Mouse (Mus musculus) monocyte, adult 2 months (primary cell): ENCODE measurements around the gene Hdac6.
"Not testable (repeated sequence)": the region's sequence is repeated elsewhere in the genome, so short reads cannot be mapped to it uniquely, and the experiment has no call there.

Source experiments
- DNase-seq, 2 experiments: peaks; one replicate each; pipeline ENCODE4 v3.0.0; 2022; ENCODE audit warnings: low spot score in 2 of 2, low read depth in 1 of 2

Gene Hdac6

GRCm38 (mm10) chrX:7922032-7922431 lies 25.7 kb downstream of the Hdac6 start:
- no peak for DNase-seq

DNA sequence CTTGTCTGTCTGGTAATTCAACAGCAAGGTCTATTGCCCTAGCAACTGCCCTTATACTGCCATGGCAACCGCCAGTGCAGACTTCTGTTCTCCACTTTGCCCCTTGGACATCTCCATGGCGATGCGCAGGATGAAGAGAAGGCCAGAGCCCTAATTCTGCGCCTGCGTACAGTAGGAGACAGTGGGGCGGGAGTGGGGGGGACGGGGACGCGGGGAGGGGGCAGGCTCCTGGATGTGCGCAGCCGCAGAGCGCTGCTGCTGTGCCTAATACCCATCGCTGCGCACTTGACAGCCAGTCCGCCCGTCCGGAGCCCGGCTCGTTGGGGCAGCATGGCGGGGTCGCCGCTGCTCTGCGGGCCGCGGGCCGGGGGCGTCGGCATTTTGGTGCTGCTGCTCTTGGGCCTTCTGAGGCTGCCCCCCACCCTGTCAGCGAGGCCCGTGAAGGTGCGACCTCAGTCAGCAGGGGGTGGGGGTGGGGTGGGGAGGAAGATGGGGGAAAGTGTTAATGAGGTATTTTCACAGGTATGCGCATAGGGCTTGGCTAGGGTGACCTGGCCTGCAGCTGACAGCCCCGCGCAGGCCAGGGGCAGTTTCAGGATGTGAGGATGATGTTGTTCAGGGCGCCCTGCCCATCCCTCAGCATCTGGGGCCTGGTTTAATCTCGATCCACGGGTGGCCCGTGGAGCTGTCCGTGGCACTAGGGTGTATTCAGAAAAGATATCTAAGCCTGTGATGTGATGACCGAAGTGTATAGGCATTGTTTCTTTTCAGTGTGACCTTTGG lies 27.9 kb downstream of the Hdac6 start, which contains the start of gene Pcsk1n:
Gene Pcsk1n, plus strand, starts transcription at position 222 of the 783 bp plus-strand sequence.
- no peak for DNase-seq

DNA sequence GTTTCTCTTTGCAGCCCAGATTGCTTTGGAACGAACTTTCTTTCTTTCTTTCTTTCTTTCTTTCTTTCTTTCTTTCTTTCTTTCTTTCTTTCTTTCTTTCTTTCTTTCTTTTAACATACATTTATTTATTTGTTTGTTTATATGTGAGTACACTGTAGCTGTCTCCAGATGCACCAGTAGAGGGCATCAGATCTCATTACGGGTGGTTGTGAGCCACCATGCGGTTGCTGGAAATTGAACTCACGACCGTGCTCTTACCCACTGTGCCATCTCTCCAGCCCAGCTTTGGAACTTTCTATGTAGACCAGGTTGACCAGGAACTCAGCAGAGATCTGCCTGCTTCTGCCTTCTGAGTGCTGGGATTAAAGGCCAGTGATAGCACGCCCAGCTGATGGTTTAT lies 29.7 kb downstream of the Hdac6 start:
- not testable (repeated sequence) for DNase-seq

DNA sequence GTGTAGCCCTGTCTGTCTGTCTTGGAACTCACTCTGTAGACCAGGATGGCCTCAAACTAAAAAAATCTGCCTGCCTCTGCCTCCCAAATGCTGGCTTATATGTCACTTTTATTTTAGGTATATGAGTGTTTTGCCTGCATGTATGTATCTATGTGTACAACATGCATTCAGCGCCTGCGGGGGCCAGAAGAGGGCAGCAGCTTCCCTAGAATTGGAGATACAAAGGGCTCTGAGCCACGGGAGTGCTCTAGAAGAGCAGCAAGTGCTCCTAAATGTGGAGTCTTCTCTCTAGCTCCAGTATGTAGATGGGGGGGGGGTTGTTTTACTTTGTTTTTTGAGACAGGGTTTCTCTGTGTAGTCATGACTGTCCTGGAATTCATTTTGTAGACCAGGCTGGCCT lies 32.0 kb downstream of the Hdac6 start:
- peak in 1 of 2 experiments; percentile 26 for DNase-seq

GRCm38 (mm10) chrX:7910473-7910872 lies 37.2 kb downstream of the Hdac6 start:
- DNase-seq: no peak

DNA sequence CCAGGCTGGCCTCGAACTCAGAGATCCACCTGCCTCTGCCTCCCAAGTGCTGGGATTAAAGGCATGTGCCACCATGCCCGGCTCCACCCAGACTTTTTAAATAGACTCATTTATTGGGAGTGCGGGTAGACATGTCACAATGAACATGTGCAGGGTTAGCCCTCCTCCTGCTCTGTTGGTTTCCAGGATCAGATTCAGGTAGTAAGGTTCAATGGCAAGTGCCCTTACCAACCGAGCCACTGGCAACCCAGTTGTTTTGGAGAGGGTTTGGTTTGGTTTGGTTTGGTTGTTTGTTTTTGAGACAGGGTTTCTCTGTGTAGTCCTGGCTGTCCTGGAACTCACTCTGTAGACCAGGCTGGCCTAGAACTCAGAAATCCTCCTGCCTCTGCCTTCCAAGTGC lies 38.4 kb downstream of the Hdac6 start, which contains the start of gene Gm10490:
Gene Gm10490, plus strand, starts transcription at position 301 of the 400 bp plus-strand sequence.
- DNase-seq: not testable (repeated sequence)

DNA sequence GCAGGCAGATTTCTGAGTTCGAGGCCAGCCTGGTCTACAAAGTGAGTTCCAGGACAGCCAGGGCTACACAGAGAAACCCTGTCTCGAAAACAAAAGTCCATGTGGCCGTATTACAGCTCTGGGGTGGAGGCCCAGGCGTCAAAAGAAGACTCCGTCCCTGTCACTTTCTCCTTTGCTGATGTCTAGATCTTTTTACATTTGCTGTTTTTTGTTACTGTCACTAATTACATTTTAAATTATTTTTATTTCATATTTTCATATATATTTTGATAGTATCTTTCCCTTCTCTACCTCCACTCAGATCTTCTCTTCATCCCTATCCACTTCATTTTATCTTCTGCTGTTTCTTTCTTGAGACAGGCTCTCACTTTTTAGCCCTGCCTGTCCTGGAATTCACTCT lies 40.0 kb downstream of the Hdac6 start, which contains the start of gene Gm10491:
Gene Gm10491, minus strand, starts transcription at position 101 of the 400 bp plus-strand sequence.
- DNase-seq: no peak

DNA sequence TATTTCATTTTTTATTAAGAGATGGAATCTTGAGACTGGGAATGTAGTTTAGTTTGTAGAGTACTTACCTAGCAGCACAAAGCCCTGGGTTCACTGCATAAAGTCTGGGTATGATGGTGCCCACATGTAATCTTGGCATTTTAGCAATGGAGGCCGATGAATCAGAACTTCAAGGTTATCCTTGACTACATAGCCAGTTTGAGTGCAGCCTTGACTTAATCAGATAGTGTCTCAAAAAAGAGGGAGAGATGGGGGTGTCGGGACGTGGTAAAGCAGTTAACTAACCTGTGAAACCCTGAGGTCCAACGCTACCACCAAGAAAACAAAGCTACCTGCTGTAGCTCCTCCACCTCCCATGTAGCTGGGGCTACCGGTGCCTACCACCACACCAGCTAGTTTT lies 43.2 kb downstream of the Hdac6 start:
- DNase-seq: no peak

DNA sequence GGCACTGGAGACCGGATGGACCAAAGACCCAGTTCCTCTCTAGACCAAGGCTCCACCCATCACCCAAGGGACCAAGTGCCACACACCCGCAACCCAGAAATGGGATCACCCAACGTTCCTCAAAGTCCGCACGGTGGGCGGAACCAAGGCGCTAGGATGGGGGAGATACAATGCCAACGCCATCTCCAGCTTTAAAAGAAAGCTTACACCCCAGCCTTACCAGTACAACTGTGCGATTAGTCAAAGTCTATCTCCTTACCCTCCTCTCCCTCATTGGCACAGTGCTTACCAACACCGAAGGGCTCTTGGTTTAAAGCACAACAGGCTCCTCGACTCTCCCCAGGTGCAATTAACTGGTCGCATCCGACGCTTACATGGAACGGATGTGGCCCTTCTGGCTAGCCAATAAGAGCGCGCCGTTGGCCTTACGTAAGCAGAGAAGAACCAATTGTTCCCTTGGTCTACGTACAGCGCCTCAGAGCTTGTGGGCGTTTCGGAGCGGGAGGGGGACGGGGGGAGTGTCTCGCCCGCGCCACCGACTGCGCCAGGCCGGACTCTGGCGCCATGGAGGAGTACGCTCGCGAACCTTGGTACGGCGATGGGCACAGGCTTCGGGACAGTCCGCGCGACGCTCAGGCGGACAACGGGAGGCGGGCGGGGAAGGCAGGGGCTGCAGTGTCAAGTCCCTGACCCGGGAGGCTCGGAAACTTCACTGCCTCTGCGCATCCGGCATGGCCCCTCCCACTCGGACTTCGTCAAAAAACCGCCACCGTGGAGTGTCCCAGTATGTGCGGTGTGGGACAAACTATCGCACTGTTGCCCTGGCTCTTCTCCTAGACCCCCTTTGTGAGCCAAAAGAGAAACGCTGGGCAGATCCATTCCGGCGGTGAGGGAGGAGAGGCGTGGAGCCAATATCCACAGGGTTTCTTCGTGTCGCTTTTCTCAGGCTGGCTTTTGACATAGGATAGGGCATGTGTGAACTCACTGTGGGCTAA lies 48.5 kb downstream of the Hdac6 start, which contains the start of the genes Pqbp1 and Timm17b:
Gene Pqbp1, minus strand, starts transcription at position 390 of the 995 bp plus-strand sequence.
Gene Timm17b, plus strand, starts transcription at position 478 of the 995 bp plus-strand sequence.
- DNase-seq: peak; percentile 66 to 74

DNA sequence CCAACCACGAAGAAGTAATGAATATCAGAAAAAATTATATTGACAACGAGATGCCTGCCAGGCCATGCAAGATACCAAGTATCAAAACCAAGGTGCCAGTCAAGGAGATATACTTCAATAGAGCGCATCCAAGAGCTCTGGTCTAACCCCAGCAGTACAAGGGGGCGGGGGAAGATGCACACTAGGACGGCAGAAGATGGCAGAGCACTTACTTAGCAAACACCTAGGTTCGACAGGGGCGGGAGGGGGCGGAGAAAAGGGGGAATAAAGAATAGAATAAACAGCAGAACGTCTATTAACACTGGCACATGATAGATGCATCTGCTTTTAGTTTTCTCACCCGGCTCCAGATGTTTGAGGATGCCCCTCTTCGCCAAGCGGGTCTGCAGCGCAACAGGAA lies 49.5 kb downstream of the Hdac6 start:
- no peak for DNase-seq

- DNase-seq: peak; percentile 52 to 60
Observed at GRCm38 (mm10) chrX:7883841-7884567, 63.7 kb downstream of the Hdac6 start, which contains the start of gene Slc35a2. Slc35a2 (plus strand) TSS chrX:7884028.
